Mouse (Mus musculus) retina, postnatal 1 day (tissue): ENCODE measurements around the gene Vps4a.
A peak's percentile ranks its signal among the peaks of the same experiment; 100 is the strongest.

ENCODE experiments used
- DNase-seq: peaks from one replicate; pipeline ENCODE4 v3.0.0-alpha.2; 2012

Vps4a gene

GRCm38 (mm10) chr8:107049480-107049879 lies 18.5 kb downstream of the Vps4a start:
- no peak for DNase-seq

GRCm38 (mm10) chr8:107052046-107052445 lies 21.0 kb downstream of the Vps4a start:
- no peak for DNase-seq

- peak; percentile 99 for DNase-seq
These were observed 25.3 kb downstream of the Vps4a start, which contains the start of the genes Cog8 and Nip7 for GRCm38 (mm10) chr8:107056076-107056972. TSS of gene Cog8 (minus strand) at chr8:107056689. TSS of gene Nip7 (plus strand) at chr8:107056877.

GRCm38 (mm10) chr8:107056973-107057369 lies 25.9 kb downstream of the Vps4a start:
- DNase-seq, result no peak

GRCm38 (mm10) chr8:107062613-107063012 lies 31.6 kb downstream of the Vps4a start:
- DNase-seq, result no peak

- DNase-seq, result no peak
These were observed 34.8 kb downstream of the Vps4a start, which contains the start of gene Tmed6 for GRCm38 (mm10) chr8:107065511-107066496. TSS of gene Tmed6 (minus strand) at chr8:107065644.

- no peak for DNase-seq
These were observed 42.7 kb downstream of the Vps4a start for GRCm38 (mm10) chr8:107073706-107074105.

GRCm38 (mm10) chr8:107074128-107074527 lies 43.1 kb downstream of the Vps4a start:
- DNase-seq, result no peak

- no peak for DNase-seq
These were observed 45.3 kb downstream of the Vps4a start for GRCm38 (mm10) chr8:107076239-107076888.

- no peak for DNase-seq
These were observed 54.3 kb downstream of the Vps4a start for GRCm38 (mm10) chr8:107085358-107085757.

GRCm38 (mm10) chr8:107086018-107086417 lies 55.0 kb downstream of the Vps4a start:
- DNase-seq, result no peak

- no peak for DNase-seq
These were observed 57.6 kb downstream of the Vps4a start for GRCm38 (mm10) chr8:107088526-107089063.

GRCm38 (mm10) chr8:107090531-107090930 lies 59.5 kb downstream of the Vps4a start:
- no peak for DNase-seq
